Mouse (Mus musculus) liver, adult 2 months (tissue): ENCODE measurements at regions not wholly inside any gene's neighbourhood (a gene's known extent, or its start where the extent isn't known, plus 50 kb on each side); places are given as distances from the start of the nearest gene placed in this dataset.

Experiments
- CTCF ChIP-seq: fragments of 200-500 bp; IDR thresholded peaks from 2 replicates; pipeline ENCODE4 v1.5.1; 2011; ENCODE audit warnings: low read depth, low read length, control low read depth
- POLR2A ChIP-seq: fragments of 200-500 bp; IDR thresholded peaks from 2 replicates; pipeline ENCODE4 v1.6.1; 2011; ENCODE audit warnings: low read length, control low read depth; ENCODE audit not compliant: insufficient read depth; ENCODE audit errors: extremely low read depth

DNA sequence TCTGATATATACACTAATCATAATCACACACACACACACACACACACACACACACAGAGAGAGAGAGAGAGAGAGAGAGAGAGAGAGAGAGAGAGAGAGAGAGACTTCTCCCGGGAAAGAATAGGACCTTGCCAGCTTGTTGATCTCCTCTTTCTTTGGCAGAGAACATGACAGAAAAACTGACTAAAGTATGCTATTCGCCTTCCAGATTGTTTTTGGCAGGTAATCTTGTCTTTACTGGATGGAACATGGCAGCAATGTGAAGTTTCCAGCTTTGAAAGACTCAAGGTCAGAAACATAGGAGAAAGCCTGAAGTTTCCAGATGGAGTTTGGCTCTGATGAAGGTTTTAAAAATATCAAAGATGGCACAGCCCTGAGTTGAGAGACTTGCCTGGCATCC lies 87.8 kb upstream of the Cpm start:
- TF ChIP-seq POLR2A (no peak), CTCF (no peak)
